Mouse (Mus musculus) spleen, adult 18-20 months (tissue): ENCODE measurements around the gene Igf2bp2.

Experiments
- DNase-seq, 2 experiments: peaks; one replicate each; pipeline ENCODE4 v3.0.0; 2022; ENCODE audit warnings: mixed read lengths in 2 of 2

Igf2bp2 gene

DNA sequence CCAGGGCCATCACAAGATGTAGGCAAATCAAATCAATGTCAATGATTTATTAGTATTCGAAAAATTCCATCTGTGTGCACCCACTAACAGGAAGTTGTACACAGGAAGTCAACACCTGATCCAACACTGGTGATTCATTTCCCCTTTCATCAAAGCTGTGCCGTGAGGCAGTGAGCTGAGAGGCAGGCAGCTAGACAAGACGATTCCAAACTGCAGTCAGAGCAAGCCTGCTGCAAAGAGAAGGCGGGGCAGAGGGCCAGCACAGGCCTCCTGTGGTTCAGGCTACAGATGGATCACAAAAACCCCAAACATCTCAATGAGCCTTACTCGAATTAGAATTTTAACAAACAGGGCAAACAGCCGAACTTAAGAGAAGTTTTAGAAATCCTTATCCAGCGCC, 65.4 kb downstream of the Igf2bp2 start:
- DNase-seq: no peak

DNA sequence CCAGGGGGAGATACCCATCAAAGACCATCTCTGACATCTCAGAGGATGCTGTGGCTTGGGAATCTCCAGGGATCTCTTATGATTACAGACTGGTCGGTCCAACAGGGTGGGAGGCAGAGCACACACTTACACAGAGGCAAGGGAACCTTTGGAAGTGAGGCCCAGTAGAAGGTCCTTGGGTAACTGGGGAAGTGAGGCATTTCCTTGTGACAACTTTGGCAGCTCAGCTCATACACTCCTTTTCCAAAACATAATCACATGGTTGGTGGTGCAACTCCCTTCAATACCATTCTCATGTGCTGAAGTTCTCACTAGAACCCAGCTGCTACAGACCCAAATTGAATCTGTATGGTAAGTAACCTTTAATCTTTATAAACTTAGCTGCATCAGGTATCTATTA, 67.3 kb downstream of the Igf2bp2 start:
- no peak for DNase-seq

DNA sequence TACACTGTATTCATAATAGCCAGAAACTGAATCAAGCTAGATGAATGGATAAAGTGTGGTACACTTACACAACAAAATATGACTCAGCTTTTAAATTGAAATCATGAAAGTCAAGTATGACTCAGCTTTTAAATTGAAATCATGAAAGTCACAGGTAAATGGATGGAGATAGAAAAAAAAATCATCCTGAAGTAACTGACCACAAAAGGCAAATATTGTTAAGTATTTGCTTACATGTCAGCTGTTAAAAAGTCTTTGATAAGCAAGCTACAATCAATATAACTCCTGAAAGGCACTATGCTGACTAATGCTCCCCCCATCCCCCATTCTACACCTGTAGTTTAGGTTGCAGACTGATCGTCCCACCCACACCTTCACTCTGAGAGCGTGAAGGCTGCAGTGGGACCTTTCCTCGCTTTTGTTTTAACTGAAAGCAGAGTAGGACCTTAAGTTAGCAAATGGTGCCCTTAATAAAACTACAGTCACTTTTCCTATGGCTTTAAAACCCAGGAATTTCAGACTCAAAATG, 71.8 kb downstream of the Igf2bp2 start:
- DNase-seq: no peak

DNA sequence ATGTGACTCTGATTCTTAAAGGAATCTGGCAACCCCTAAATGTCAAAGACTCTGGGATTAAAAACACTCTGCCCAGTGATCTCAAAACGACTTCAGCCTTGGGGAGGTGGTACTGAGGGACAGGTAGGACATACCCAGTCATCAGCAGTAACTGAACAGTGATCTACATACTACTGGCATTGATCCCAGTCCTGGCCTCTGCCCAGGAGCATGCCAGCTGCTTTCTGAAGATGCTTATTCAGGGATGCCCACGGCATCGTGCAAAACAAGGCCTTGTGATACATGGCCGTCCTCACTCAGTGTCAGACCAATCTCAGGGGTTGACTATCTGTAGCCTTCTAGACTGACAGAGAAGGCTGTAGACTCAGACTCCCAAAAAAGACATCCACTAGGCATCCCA, 77.7 kb downstream of the Igf2bp2 start:
- no peak for DNase-seq

DNA sequence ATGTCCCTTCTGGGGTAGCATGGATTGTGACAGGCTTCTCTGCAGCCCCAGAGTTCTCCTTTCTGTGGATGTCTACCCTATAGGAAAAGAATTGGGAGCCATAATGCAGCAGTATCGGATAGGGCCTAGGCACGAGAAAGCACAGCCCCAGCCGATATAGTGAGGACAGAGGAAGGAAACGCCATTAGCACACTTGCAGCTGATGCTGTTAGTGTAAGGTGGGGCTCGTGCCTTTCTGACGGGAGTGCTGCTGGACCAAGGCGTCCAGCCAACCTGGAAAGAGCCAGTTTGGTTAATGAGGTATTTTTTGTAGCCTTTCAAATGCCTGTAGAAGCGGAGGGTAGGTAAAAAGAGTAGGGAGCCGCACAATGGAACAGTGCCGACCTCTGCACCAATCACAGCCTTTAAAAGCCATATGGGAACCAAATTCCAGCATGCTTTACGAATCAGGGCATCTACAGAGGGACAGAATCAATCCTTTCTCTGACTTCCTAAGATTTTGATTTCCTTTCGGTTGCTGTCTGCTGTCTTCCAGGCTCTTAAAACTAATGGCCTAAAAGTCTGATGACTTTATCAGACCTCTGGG, 82.9 kb downstream of the Igf2bp2 start:
- DNase-seq: no peak

DNA sequence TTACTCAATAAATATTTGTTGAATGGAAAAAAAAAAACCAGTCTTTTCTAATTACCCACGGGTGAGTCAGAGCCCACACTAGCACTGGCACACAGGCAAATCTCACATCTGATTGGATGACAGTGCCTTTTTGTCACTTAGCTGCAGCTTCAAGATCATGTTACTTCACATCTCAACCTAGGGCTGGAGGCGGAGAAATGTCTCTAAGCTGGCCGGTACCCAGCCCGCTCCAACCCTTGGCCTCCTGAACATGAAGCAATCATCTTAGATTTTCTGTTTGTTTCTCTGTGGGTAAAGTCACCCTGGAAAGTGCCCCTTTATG, 86.5 kb downstream of the Igf2bp2 start:
- DNase-seq: no peak

DNA sequence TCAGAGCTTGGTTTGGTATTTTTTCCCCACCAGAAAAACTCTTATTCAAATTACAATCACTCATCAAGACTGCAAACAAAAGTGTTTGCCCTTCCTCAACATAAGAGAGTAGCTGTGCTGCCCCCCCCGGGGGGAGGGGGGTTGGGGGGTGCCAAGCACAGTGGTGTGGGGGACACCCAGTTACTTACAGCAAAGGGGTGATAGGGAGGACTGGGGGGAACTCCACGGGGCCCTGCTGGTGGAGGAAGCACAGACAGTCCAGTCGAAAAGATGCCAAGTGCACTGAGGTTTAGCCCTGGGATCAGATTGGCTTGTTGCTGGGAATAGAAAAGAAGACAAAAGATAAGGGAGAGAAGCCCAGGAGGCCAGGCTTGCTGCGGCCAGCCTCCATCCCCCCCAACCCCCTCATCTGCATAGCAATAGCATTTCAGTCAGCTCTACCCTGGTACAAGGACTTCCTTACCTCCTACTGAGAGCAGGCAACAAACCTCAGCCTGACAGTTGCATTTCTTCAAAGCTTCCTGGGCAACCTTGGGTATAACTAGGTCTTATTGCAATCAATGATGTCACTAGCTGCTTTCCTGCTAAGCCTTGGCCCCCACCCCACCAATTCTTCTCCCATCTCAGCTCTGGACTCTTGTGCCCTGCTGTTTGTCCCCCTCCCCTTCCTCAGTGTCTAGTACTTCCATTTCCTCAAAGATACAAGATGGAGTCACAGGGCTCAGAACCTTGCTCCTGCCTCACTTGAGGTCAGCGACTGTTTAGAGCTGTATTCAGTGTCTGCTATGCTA, 87.1 kb downstream of the Igf2bp2 start:
- DNase-seq: no peak

DNA sequence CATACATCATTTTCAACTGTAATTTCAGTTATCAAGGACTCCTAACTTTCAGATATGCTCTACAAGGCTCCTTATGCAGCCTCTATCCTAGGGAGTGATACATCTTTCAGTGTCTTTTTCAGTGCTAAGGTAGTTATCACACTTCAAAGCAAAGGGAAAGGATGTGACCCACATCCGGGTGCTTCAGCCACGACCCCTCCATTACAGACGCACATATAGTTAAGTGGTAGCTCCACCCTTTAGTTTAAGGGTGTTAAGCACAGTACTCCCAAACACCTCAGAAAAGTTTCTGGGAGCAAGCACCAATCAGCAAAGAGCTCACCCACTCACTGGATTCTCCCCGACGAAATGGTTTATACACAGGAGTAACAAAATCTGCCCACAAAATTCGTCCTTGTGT, 88.0 kb downstream of the Igf2bp2 start:
- no peak for DNase-seq

DNA sequence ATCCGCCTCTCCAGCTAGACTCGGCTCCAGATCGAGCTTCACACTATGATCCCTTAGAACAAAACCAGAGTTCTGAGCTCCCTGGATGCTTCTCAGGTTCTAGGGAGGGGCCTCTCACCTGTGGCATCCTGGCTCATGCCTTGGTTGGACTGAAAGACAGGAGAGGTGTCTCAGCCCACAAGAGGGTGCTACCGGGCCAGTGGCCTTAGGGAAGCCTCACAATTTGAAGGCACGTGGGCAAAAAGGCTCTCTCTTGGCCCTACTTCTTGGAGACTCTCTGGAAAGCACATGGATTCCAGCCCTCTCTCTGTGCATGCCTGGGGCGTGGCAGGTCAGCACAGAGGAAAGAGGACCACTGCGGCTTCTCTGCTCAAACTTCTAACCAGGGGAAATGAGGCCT, 91.7 kb downstream of the Igf2bp2 start:
- no peak for DNase-seq

DNA sequence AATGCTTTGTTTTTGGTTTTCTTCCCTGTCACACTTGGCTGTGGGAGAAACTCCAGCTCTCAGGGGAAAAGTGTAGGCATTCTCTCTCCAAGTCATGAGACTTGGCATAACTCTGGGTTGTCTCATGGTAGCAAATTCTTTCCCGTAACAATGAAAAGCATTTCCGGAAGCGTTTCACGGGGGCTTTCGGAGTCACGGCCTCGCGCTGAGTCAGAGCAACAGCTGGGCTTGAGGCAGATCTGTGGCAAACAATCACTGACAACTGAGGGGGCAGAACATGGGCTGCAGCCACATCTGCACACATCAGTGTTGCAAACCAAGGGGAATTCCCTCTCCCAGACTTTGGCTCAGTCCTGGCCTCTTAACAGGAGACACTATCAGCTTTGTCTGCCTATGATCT, 95.7 kb downstream of the Igf2bp2 start:
- DNase-seq: no peak

DNA sequence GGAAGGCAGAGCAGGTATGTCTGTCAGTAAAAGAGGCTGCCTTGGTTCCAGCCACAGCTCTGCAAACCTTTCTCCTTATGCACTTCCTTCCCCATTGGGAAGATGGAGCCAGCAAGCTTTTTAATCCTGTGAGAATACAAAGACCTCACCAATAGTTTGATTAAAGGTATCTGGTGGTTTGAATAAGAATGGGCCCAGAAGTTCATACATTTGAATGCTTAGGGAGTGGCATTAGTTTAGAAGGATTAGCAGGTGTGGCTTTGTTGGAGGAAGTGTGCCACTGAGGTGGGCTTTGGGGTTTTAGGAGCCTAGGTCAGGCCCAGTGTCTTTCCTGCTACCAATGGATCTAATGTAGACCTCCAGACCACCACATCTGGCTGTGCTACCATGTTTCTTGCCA, 97.6 kb downstream of the Igf2bp2 start:
- DNase-seq: no peak

DNA sequence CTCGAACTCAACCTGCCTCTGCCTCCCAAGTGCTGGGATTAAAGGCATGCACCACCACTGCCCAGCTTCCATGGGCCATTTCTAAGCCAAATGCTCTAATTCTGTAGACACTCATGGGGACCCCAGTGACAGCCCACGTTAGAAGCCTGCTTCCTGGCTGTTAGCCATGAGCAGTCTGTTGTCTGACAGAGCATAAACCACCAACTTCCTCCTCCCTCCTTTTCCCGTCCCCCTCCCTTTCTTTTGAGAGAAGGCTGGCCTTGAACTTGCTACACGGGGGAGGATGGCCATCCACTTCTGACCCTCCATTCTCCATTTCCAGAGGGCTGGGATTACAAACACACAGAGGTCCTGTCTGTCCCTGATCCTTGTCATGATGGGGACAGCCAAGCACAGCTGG, 100.8 kb downstream of the Igf2bp2 start:
- peak in 1 of 2 experiments; percentile 8 for DNase-seq

DNA sequence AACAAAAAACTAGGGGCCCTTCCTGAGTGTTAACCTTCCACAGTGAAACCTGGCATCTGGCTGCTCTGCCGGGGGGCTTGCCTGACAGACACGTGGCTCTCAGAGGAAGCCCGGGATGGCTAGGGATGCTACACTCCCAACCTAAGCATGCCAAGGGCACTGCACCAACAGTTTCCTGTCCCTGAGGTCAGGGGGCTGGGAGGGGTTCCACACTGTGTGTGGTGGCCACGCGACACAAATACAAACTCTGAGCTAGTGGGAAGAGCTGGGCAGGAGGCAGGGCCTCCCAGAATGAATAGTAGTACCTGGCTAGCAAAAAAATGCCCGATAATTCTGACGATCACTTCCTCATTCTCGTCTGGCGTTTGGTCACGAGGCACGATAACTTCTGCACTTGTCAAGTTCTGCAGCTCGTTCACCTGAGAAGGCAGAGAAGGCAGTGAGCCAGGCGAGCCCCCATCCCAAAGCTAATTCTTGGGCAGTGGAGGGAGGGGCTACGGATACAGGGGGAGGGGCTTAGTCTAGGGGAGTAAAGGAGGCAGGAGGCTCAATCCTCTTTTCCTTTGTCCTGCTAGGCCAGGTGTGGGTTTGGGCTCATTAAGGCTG, 101.4 kb downstream of the Igf2bp2 start:
- peak; percentile 15 to 21 for DNase-seq

DNA sequence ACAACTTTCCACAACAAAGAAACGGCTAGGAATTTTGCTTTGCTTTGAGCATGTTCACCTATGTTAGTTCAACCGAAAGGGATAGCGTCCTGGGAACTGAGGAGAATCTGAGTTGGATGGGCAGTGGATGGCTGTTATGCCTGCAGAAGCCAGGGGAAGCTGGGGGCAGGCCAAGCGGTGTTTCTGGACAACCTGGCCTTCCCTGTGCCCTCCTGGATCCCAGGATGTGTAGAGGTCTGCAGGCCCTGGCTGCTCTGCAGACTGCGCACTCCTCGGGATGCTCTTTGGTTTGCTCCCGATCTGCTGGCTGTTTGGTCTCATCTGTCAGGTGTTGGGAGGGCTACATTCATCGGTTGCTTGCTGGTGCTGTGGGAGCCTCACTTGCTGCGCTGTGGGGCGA, 102.7 kb downstream of the Igf2bp2 start:
- DNase-seq: no peak

DNA sequence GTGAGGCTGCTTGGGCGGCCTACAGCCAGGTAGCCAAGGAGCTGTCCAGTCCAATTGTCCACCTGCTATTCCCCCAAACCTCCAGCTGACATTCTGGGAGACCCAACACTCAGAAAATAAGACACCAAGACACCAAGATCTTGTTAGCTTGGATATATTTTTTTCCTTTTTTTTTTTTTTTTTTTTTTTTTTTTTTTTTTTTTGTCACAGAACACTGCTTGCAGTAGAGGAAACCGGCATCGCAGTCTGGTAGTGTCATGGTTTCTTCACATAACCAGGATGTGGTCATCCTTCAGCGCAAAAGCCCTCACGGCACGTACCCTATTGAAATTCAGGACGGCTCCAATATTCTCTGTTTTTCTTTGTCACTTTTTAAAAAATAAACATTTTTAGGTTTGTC, 104.2 kb downstream of the Igf2bp2 start:
- no peak for DNase-seq

DNA sequence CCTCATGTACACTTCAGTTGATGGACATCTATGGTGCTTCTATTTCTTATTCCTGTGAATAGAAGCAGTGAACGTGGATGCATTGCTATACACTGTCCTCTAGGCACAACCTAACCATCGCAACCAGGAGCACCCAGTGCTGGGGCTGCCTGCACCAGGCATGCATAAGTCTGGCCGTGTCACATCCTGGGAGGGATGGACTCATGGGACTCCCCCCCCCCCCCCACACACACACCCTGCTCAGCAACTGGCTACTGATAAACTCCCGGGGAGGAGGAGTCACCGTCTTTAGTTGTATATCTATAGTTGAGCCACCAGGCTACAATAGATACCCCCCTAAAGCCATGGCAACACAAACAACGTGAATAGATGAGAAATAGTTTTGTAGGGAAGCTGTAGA, 105.6 kb downstream of the Igf2bp2 start:
- no peak for DNase-seq

DNA sequence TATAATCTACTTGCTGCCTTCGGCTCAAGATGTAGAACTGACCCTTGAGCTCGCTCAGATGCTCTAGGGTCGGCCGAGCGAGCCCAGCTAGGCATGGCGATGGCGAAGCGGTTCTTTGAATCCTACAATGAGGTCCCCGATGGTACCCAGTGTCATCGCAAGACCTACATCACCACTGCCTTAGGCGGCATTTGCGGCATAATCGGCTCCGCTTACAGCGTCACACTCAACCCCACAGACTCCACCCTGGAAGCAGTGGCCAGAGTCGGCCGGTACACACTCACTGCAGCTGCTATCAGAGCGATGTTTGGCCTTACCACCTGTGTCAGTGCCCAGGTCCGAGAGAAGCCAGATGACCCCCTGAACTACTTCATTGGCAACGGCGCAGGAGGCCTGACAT, 109.7 kb downstream of the Igf2bp2 start:
- no peak for DNase-seq

DNA sequence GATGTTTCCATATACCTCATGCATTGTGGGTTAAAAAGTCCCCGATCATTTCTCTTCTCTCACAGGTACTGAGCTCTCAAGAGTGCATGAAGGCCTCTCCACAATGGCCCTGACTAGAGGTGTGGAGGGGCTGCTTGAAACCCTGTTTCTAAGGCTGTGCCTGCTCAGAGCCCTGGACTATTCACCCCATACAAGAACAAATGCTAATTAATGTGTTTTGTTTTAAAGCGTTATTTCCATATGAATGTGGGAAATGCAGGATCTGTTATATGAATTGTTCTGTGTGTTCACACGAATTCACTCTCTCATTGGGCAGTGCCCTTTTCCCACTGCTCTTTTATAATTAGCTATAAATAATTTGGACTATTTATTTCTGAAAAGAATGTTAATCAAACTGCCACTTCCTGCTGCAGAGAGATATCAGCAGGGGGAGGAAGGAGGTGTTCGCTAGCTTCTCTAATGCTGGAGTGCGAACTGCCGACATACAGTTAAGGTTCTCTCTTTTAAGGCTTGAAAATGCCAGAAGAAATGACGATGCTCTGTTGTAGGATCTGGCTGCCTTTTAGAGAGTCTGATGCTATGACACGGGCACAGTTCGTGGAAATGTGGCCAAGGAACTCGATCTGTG, 116.2 kb downstream of the Igf2bp2 start:
- DNase-seq: no peak

DNA sequence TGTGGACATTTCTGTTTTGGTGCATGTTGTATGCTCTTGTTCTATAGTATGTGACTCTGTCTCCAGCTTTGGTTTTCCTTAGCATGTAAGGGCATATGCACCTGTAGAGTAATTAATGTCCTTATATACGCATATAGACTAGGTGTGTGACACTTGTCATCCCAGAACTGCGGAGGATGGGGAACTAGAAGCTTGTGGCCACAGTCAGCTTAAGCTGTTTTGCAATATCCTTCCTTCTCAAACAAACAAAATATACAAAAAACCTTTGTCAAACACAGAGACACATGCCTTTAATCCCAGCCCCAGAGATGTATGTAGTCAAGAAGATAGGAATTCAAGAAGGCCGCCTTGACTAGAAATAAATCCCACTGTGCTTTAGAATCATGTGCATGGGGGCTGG, 117.2 kb downstream of the Igf2bp2 start:
- DNase-seq: no peak

DNA sequence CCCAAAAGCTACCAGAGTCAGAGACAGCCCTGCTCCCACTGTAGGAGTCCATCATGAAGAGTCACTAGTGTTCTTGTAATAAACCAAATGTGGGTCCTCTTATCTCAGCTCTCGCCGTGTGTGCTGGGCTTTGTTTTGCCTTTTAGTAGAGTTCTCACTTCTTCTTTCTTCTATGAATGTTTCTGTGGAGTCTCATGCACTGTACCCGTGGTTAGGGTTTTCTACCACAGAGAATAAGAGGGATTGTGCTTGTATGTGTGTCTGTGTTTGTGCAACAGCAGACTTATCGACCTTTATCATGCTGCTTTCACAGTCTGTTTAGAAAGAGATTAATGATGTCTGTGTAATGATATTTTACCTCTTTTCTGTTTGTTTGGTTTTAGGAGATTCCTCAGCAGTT, 119.3 kb downstream of the Igf2bp2 start:
- no peak for DNase-seq

DNA sequence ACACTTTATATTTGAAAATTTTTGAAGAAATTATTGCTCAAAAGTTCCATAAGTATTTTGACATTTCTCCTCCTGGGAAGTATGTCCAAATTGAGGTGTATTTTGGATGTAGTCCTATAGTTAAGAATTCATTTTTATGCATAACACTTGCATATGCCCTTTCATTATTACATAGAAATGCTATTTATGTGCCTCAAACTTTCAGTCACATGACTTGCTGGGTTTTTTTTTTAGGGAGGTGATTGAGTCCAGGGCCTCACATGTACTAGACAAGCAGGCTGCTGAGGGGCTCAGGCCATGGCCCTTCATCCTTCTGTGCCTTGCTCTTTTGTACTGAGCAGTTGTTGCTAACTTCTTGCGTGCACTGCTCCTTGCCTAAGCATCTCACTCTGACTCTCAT, 123.1 kb downstream of the Igf2bp2 start:
- no peak for DNase-seq

DNA sequence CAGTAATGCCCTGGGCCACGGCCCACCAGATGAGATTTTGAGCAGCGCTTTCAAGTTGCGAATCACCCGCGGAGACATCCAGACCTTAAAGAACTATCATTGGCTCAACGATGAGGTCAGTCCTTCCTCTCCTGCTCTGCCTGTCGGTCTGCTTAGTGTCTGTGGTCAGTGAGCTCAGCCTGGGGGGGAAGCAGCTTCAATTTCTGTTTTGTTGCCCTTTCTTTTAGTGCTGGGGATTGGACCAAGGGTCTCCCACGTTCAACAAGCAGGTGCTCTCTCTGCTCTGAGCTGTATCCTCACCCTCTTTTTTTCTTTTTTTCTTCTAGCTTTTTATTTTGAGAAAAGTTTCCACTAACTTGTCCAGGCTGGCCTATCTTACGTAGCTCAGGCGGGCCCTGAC, 124.5 kb downstream of the Igf2bp2 start:
- DNase-seq: no peak

DNA sequence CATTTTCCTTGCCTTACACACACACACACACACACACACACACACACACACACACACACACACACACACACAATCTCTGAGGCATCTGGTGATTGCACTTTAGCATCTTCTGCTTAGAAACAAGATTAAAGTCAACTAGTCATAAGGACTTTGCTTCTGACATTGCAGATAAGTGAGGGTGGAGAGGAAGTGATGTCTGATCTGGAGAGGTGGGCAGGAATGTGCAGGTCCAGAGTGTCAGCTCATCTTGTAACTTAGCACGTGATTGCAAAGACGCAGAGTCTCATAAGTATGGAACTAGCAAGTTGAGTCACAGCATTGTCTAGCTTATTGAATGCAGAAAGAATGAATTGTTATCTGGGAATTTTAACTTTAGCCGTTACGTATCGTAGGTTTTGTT, 135.6 kb downstream of the Igf2bp2 start:
- no peak for DNase-seq

DNA sequence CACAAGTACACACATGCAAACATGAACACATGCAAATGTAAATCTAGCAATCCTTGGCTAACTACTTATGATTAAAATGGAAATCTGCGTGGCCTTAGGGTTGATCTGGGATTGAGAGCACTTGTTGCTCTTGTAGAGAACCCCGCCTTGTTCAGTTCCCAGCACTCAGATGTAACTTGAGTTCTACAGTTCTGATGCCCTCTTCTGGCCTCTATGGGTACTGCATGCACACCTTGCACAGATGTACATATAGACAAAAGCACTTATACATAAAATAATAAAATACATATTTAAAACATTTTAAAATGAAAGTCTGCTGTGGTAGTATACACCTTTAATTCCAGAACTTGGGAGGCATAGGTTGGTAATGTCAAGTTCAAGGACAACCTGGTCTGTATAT, 141.0 kb downstream of the Igf2bp2 start:
- peak in 1 of 2 experiments; percentile 34 for DNase-seq
